Mouse (Mus musculus): ENCODE results near the gene Traf4.
A peak's percentile ranks its signal among the peaks of the same experiment; 100 is the strongest.
"Not testable (repeated sequence)": the region's sequence is repeated elsewhere in the genome, so short reads cannot be mapped to it uniquely, and the experiment has no call there.

Traf4 gene

DNA sequence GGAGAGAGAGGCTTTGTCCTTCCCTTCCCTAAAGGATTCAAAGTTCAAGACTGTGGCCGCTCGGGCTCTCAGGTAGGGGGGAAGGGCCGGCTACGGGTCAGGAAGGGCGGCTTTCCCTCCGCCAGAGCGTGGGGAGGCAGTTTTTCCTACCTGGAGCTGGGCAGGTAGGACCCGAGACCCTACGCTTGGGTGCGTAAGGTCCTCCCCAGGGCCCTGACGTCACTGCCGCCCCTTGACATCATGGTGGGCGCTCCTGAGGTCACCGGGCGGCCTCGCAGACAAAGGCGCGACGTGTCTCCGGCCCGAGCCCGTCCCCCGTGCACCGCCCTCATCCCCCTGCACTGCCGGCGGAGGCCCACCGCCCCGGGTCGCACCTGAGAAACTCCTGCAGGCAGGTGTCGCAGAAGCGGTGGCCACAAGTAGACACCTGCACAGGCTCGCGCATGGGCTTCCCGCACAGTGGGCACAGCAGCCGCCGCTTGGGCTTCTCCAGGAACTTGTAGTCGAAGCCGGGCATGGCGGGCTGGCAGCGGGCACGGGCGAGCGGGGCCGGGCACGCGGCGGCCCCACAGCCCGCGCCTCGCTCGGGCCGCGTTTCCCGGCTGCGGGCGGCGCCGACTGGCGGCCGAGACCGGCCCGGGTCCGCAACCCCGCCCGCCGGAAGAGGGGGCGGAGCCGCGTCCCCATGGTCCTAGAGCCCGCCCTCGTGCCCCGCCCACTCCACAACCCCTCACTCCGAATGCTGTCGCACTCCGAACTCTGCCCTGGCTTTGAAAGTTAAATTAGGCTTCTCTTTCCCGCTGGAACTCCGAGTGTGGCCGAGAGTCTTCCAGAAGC, at the start of gene Traf4:
Gene Traf4, minus strand, starts transcription at position 666 of the 837 bp plus-strand sequence.
- peak; percentile 90 to 94 for DNase-seq

DNA sequence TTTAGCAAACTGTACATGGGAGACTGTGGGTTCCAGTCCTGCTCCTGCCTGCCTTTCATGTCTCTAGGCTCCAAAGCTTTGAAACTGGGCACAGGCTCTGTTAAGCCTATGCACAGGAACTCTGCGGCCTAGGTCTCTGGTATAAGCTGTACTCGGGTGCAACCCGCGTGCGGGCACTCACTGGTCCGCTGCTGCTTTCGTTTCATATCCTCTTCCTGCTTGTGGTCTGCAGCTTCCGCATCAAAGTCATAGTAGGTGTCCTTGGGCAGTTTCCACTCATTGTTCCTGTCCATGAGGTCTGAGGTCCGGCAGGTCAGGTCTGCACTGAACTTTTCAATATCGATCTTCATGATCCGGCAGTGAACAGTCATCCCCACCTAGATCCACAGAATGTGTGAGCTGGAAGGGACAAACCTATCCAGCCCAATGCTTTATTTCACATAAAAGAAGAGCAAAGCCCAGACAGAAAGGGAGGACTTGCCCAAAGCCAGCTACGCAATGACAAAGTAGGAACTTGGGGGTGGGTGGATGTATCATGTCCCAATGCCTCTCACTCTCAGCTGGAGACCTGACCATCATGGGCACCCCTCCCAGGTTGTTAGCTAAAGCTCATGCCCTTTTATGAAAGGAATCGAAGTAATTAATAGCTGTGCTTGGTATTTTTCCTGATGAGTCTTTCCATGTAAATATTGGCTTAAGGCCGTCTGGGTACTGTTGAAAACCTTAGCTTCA, 47.9 kb upstream of the Traf4 start:
- no peak for DNase-seq

DNA sequence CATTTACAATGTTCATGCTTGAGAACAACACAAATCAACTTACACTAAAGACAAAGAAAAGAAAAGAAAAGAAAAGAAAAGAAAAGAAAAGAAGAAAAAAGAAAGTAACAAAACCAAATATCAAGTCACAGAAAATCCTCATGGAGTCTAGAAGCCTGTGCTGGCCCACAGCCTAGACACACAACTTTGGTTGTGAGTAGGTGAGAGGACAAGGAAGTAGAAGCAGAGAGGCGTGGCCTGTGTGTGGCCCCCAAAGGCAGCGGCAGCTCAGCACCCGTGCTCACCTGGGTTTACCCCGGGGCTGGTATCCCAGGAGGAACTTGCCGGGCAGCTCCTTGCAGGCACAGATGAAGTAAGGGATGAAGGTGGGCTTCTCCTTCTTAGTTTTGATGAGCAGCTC, 46.1 kb upstream of the Traf4 start:
- no peak for DNase-seq

GRCm38 (mm10) chr11:78210615-78211014, 45.2 kb upstream of the Traf4 start:
- DNase-seq = no peak

GRCm38 (mm10) chr11:78209886-78210285, 44.5 kb upstream of the Traf4 start:
- no peak for DNase-seq

- no peak for DNase-seq
Measured at GRCm38 (mm10) chr11:78207190-78207589, 41.8 kb upstream of the Traf4 start.

DNA sequence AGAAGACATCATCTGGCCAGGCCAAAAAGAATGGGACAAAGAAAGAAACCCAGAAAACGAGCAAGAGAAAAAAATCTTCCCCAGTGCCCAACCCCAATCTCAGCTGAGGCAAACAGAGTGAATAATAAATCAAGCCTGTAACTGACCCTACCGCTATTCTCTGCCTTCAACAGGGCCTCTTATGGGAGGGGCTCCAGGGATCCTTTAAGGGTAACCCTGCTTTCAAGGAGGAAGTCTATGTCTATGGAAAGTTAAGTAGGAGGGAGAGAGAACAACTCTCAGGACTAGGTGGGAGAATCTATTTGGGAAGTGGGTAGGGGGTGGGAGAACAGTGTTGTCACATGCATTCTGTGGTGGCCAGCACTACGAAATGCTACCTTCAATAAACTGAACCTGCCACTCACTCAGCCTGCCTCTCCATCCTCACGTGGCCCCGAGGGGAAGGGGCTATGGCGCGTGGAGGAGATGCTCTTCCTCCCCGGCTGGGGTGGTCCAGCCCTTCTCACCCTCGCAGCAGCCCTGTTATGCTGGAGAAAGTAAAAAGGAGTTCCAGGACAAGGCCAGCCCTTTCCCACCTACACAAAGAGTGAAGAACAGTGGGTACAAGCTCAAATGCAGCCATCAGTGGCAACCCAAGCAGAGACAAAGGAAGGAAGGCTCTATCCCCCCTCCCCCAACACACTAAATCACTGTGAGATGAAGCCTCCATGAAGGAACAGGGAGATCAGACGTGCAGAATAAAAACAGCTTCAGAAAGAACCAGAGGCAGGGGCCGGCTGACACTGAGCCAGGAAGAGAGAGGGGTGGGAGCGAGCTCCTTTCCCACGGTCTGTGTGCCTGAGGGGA, 40.2 kb upstream of the Traf4 start:
- DNase-seq = no peak

DNA sequence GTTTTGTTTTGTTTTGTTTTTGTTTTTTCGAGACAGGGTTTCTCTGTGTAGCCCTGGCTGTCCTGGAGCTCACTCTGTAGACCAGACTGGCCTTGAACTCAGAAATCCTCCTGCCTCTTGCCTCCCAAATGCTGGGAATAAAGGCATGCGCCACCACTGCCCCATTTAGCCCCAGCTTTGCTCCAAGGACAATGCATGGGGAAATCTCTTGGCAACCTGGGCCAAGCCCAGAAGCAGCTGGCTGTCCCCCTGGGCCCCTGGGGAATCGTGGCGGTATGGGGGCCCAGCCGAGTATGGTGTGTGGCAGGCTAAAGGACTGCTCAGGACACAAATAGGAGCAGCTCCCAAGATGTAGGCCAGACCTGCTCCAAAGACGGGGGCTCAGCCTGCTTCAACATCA, 38.9 kb upstream of the Traf4 start:
- DNase-seq = peak in 1 of 2 experiments; percentile 21

- DNase-seq = no peak
Measured at GRCm38 (mm10) chr11:78202372-78202771, 37.0 kb upstream of the Traf4 start.

DNA sequence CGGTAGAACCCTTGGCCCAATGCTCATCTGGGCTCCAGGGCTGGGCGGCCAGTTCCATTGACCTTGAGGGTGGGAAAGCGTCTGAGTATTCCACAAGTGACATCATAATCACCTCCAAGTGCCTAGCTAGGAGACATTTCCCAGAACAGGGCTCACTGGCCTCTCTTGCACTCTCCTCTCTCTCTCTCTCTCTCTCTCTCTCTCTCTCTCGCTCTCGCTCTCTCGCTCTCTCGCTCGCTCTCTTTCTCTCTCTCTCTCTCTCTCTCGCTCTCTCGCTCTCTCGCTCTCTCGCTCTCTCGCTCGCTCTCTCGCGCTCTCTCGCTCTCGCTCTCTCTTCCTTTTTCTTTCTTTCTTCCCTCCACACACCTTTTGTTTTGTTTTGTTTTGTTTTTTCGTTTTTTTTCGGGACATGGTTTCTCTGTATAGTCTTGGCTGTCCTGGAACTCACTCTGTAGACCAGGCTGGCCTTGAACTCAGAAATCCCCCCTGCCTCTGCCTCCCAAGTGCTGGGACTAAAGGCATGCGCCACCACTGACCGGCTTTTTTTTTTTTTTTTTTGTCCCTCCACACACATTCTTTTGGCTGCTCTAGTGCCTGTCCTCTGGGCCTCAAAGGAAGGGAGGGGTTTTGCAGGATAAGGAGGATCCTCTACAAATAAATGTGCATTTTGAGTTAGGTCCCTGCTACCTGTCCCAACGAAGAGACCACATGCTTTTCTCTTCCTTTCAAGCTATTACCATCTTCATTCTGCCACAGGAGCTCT, 29.9 kb upstream of the Traf4 start:
- DNase-seq = no peak

DNA sequence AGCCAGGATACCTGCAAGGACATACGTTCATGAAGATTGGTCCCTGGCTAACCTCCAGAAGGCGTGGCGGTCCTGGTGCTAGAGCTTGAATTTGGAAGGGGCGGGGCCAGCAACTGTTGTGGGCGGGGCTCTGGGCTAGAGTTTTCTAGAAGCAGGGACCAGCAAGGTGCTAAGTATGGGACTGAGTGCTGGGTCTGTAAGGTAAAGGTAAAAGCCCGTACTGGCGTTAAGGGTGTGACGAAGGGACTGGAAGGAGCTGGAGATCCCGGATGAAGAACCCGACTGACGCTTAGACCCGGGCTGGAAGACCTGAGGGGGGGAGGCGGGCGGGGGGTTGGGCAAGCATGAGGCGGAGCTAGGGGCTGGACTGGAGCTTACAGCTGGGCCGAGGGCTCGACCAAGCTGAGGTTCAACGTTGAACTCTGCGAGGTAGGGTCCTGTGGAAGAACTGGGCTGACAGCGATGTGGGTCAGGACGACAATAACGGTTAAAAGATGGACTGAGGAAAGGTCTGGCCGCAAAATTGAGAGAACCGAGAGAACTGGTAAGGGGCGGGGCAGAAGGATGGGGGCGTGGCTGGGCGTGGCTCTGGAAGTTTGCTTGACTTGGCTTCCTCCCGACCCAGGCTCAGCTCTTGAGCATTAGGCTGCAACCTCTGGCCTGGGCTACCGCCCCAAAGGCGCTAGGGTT, 29.2 kb upstream of the Traf4 start:
- peak; percentile 70 to 71 for DNase-seq

- DNase-seq = no peak
Measured at GRCm38 (mm10) chr11:78193113-78193512, 27.7 kb upstream of the Traf4 start, which contains the start of gene Proca1. TSS of gene Proca1 (plus strand) at chr11:78193392.

DNA sequence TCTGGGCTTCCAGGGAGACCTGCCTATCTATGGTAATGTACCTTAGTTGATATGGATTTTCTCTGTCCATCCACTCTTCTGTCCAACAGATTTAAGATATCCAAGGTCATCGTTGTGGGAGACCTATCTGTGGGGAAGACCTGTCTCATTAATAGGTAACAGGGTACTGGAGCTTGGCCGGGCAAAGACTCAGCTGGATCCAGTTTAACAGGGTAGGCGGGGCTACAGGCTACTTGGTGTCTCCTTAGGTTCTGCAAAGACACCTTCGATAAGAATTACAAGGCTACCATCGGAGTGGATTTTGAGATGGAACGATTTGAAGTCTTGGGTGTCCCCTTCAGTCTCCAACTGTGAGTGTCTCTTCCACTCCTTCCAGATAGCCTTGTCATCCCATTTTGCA, 24.7 kb upstream of the Traf4 start:
- no peak for DNase-seq

- peak; percentile 78 to 85 for DNase-seq
Measured at GRCm38 (mm10) chr11:78189234-78190040, 24.0 kb upstream of the Traf4 start.

GRCm38 (mm10) chr11:78188331-78189233, 23.2 kb upstream of the Traf4 start, which contains the start of gene Rab34:
TSS of gene Rab34 (plus strand) at chr11:78188430.
- DNase-seq = peak; percentile 81 to 88

- DNase-seq = not testable (repeated sequence)
Measured at GRCm38 (mm10) chr11:78184702-78185101, 19.3 kb upstream of the Traf4 start.

- DNase-seq = peak in 1 of 2 experiments; percentile 22
Measured at GRCm38 (mm10) chr11:78183884-78184514, 18.6 kb upstream of the Traf4 start.

DNA sequence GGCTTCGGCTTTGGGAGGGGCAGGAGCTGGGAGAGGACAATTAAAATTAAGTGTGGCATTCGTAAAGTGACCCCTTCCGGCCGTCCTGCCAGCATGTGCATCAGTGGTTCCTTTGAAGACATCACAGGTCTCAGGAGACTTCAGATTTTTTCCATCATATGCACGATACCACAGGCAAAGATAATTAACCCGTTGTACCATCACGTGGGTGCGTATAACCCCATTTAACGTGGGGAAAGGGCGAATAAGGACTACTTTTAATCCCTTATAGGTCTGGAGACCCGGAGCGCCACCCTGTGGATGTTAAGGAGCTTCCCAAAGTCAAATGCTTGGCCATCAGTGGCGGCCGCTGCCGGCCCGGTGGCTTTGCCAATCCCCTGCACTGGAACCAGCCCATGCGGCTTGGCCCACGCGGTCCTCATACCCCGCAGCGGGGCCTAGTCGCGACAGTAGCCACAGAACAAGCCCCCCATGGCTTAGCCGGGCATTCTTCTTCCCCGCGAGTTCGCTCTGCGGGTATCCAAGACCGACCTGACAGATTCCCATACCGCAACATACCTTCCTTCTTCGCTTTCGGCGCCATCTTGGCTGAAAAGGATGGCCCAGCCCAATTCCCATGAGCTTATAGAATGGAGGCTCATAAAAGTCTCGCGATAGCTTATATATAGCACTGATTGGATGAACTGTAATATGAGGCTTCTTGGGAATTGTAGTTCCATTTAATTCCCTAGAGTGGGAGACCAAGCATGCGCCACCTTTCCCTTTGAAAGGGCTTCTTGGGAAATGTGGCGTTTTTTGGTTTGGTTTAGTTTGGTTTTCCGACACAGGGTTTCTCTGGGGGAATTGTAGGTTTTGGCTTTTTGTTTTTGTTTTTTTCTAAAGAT, 17.8 kb upstream of the Traf4 start, which contains the start of gene Rpl23a:
Gene Rpl23a, minus strand, starts transcription at position 624 of the 884 bp plus-strand sequence.
- peak; percentile 89 to 90 for DNase-seq
